Mouse (Mus musculus) limb, embryonic 11.5 days (tissue): ENCODE results near the gene Ptgs1. TPM values are rescaled to one million over a fixed set of nuclear protein-coding genes. Genes with fewer than 3 reads are reported as not detected.
A peak's percentile ranks its signal among the peaks of the same experiment; 100 is the strongest.

Experiments used
- ATAC-seq: fragments of 200-750 bp; cut with Nextera tagmentation; 2 replicates; pipeline ENCODE4 v1.8.0; 2017; ENCODE audit warnings: low read depth; ENCODE audit not compliant: insufficient number of reproducible peaks, low FRiP score, low TSS enrichment
- DNase-seq: peaks from one replicate; pipeline ENCODE4 v3.0.0-alpha.2; 2015; ENCODE audit warnings: low spot score
- H3K27ac ChIP-seq: fragments of 300-500 bp; sonication (generic); replicated peaks from 2 replicates; pipeline ENCODE4 v1.5.1; 2014; ENCODE audit warnings: low read depth, mild to moderate bottlenecking, low read length
- H3K27me3 ChIP-seq: fragments of 300-500 bp; sonication (generic); 2 replicates; pipeline ENCODE4 v1.6.1; 2014; ENCODE audit warnings: mild to moderate bottlenecking, low read length, mixed read lengths; ENCODE audit not compliant: control insufficient read depth, insufficient read depth
- H3K36me3 ChIP-seq: fragments of 300-500 bp; sonication (generic); 2 replicates; pipeline ENCODE4 v1.6.1; 2014; ENCODE audit warnings: mild to moderate bottlenecking, low read length, moderate library complexity, mixed read lengths; ENCODE audit not compliant: control insufficient read depth, insufficient read depth
- H3K4me1 ChIP-seq: fragments of 300-500 bp; sonication (generic); 2 replicates; pipeline ENCODE4 v1.6.1; 2014; ENCODE audit warnings: low read length, mixed read lengths; ENCODE audit not compliant: control insufficient read depth, insufficient read depth
- H3K4me2 ChIP-seq: fragments of 300-500 bp; sonication (generic); 2 replicates; pipeline ENCODE4 v1.6.1; 2014; ENCODE audit warnings: low read depth, mild to moderate bottlenecking, moderate library complexity; ENCODE audit not compliant: severe bottlenecking
- H3K4me3 ChIP-seq: fragments of 300-500 bp; sonication (generic); 2 replicates; pipeline ENCODE4 v1.5.1; 2014; ENCODE audit warnings: low read depth, low read length
- H3K9ac ChIP-seq: fragments of 300-500 bp; sonication (generic); 2 replicates; pipeline ENCODE4 v1.6.1; 2014; ENCODE audit warnings: mild to moderate bottlenecking, low read length
- H3K9me3 ChIP-seq: fragments of 300-500 bp; sonication (generic); 2 replicates; pipeline ENCODE4 v1.6.1; 2016; ENCODE audit warnings: low read length; ENCODE audit not compliant: control insufficient read depth
- WGBS: fragments of 180-500 bp; shearing (Covaris S2); extraction: QIAGEN DNeasy Blood & Tissue Kit; methylation state at CpG from one replicate; pipeline ENCODE4 v1.1.7; 2014; 5-methylcytosine and 5-hydroxymethylcytosine counted together
- polyA plus RNA-seq: library from polyadenylated mRNA; unstranded; fragments of >200 nt; fragmentation: Nextera tagmentation; extraction: Ambion mirVana; gene quantifications from 2 replicates; pipeline ENCODE4 v1.2.1, GENCODE M21; 2014

Ptgs1 gene
- polyA plus RNA-seq, 1 experiment from 2014 or later = 4.0 TPM

GRCm38 (mm10) chr2:36217692-36218233, 12.5 kb upstream of the Ptgs1 start:
- WGBS = 57% methylated on average over 5 of the region's 5 CpGs
- Histone ChIP-seq H3K4me3 (no peak overlapping the region), H3K27me3 (no peaks in the 10 kb centered on the region), H3K4me1 (0 out of 2 replicates have a peak, but pooled peaks cover 7% of the 10 kb centered on the region), H3K9ac (no peak overlapping the region), H3K27ac (no peak overlapping the region), H3K36me3 (no peaks in the 10 kb centered on the region), H3K9me3 (no peaks in the 10 kb centered on the region), H3K4me2 (no peak overlapping the region)
- no peak for DNase-seq
- no peak for ATAC-seq

GRCm38 (mm10) chr2:36220106-36220505, 10.1 kb upstream of the Ptgs1 start:
- Histone ChIP-seq H3K4me3 (no peak overlapping the region), H3K9ac (no peak overlapping the region), H3K27me3 (no peaks in the 10 kb centered on the region), H3K9me3 (no peaks in the 10 kb centered on the region), H3K36me3 (no peaks in the 10 kb centered on the region), H3K4me1 (no peaks in the 10 kb centered on the region), H3K4me2 (no peak overlapping the region), H3K27ac (no peak overlapping the region)
- ATAC-seq (no peak), DNase-seq (no peak)
- WGBS = 83% methylated on average over 8 of the region's 8 CpGs

GRCm38 (mm10) chr2:36220891-36221290, 9.3 kb upstream of the Ptgs1 start:
- Histone ChIP-seq H3K4me2 (no peak overlapping the region), H3K4me3 (no peak overlapping the region), H3K9ac (no peak overlapping the region), H3K27me3 (no peaks in the 10 kb centered on the region), H3K27ac (no peak overlapping the region), H3K36me3 (no peaks in the 10 kb centered on the region), H3K9me3 (no peaks in the 10 kb centered on the region), H3K4me1 (no peaks in the 10 kb centered on the region)
- 75% methylated on average over 4 of the region's 4 CpGs for WGBS
- DNase-seq (no peak), ATAC-seq (no peak)

- no peak overlapping the region for H3K27ac ChIP-seq
- 47% methylated on average over 7 of the region's 7 CpGs for WGBS
Measured at GRCm38 (mm10) chr2:36222168-36222848, 7.9 kb upstream of the Ptgs1 start.

GRCm38 (mm10) chr2:36223436-36223835, 6.8 kb upstream of the Ptgs1 start:
- Histone ChIP-seq H3K4me2 (no peak overlapping the region), H3K36me3 (no peaks in the 10 kb centered on the region), H3K9me3 (no peaks in the 10 kb centered on the region), H3K27ac (no peak overlapping the region), H3K4me3 (no peak overlapping the region), H3K27me3 (no peaks in the 10 kb centered on the region), H3K9ac (no peak overlapping the region), H3K4me1 (no peaks in the 10 kb centered on the region)
- ATAC-seq (no peak), DNase-seq (no peak)

More at GRCm38 (mm10) chr2:36222168-36222848, 7.9 kb upstream of the Ptgs1 start:
- Histone ChIP-seq H3K27me3 (no peaks in the 10 kb centered on the region), H3K4me1 (no peaks in the 10 kb centered on the region), H3K4me2 (no peak overlapping the region), H3K9me3 (no peaks in the 10 kb centered on the region), H3K4me3 (no peak overlapping the region), H3K9ac (no peak overlapping the region), H3K36me3 (no peaks in the 10 kb centered on the region)
- ATAC-seq = no peak
- no peak for DNase-seq

GRCm38 (mm10) chr2:36224153-36224552, 6.1 kb upstream of the Ptgs1 start:
- H3K27me3 ChIP-seq = no peaks in the 10 kb centered on the region
- H3K9me3 ChIP-seq = no peaks in the 10 kb centered on the region
- H3K4me3 ChIP-seq = no peak overlapping the region
- no peaks in the 10 kb centered on the region for H3K36me3 ChIP-seq
- 89% methylated on average over 7 of the region's 7 CpGs for WGBS
- DNase-seq (no peak), ATAC-seq (no peak)
- H3K9ac ChIP-seq = no peak overlapping the region
- H3K27ac ChIP-seq = no peak overlapping the region
- no peaks in the 10 kb centered on the region for H3K4me1 ChIP-seq
- no peak overlapping the region for H3K4me2 ChIP-seq

GRCm38 (mm10) chr2:36224599-36224998, 5.6 kb upstream of the Ptgs1 start:
- H3K27me3 ChIP-seq = no peaks in the 10 kb centered on the region

GRCm38 (mm10) chr2:36230967-36231366, 741 bp downstream of the Ptgs1 start:
- peak overlapping the region; percentile 36 for H3K4me3 ChIP-seq
- peak overlapping the region; percentile 55 for H3K9ac ChIP-seq

More at GRCm38 (mm10) chr2:36224599-36224998, 5.6 kb upstream of the Ptgs1 start:
- Histone ChIP-seq H3K4me1 (no peaks in the 10 kb centered on the region), H3K27ac (no peak overlapping the region), H3K4me2 (no peak overlapping the region), H3K36me3 (no peaks in the 10 kb centered on the region), H3K9me3 (no peaks in the 10 kb centered on the region), H3K9ac (no peak overlapping the region), H3K4me3 (no peak overlapping the region)
- no peak for ATAC-seq
- DNase-seq = no peak
- WGBS = 55% methylated on average over 2 of the region's 2 CpGs

More at GRCm38 (mm10) chr2:36230967-36231366, 741 bp downstream of the Ptgs1 start:
- Histone ChIP-seq H3K9me3 (no peaks in the 10 kb centered on the region), H3K4me1 (peaks cover 5% of the 10 kb centered on the region; the same call in 1 of the 2 replicates), H3K4me2 (peak overlapping the region; percentile 86), H3K36me3 (no peaks in the 10 kb centered on the region), H3K27me3 (no peaks in the 10 kb centered on the region), H3K27ac (no peak overlapping the region)
- 22% methylated on average over 8 of the region's 10 CpGs for WGBS
- DNase-seq (no peak), ATAC-seq (0 out of 2 replicates have a peak, but pooled peaks have one; percentile 35)
